ENCODE assay signal across 15 mouse cellular contexts in the genomic region with DNA sequence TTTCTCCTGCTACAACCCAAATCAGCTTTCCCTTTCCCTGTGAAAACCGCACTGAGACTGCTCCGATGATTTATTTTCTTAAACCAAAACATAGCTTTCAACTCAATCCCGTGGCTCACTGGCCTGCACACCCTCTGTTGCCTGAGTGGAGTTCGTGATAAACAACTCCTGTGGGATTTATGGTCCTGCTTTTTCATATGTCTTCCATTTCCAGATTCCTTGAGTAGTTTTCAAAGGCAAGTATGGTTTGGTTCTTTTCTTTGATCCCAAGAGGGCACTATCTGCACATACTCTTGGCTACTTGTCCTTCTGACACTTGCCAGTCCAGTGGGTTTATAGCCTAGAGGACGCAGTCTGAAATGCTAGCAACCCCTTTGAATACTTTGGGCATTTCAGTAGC.
A peak's percentile ranks its signal among the peaks of the same experiment; 100 is the strongest.
DNase-seq lines count a peak whose midpoint lies in the region; ATAC-seq and TF ChIP-seq lines count a peak whose summit lies in the region.
"Had no signal": no experiment of that assay in that cellular context is flagged by ENCODE, and none has a peak within 500 bp of the region (broad histone marks: within the 10 kb centered on the region; RNA-seq: fewer than 3 reads in every experiment).

No protein-coding gene starts in this region.

- H3K9ac ChIP-seq in intestine, embryonic 14.5 days (ENCODE audit: low read length), result no peak overlapping the region
- H3K9ac ChIP-seq in intestine, embryonic 15.5 days, result no peak overlapping the region
- H3K9ac ChIP-seq in stomach, postnatal 0 days (ENCODE audit: low read length), result no peak overlapping the region
- no peak overlapping the region for H3K9ac ChIP-seq in forebrain, embryonic 14.5 days (ENCODE audit: low read length)
- H3K9ac ChIP-seq: forebrain, embryonic 12.5 days; liver, embryonic 15.5 days; midbrain, embryonic 13.5 days; neural tube, embryonic 13.5 days; stomach, embryonic 15.5 days had no signal

- no peak for DNase-seq in intestine, embryonic 14.5 days (ENCODE audit: low spot score)
- peak; percentile 6 for DNase-seq in lung, postnatal 10 days
- DNase-seq in lung, adult 18-20 months, result no peak
- peak; percentile 6 for DNase-seq in fibroblast of lung, adult 2 months (ENCODE audit: low read depth)
- no peak for DNase-seq in stomach, postnatal 0 days (ENCODE audit: low spot score)
- no peak for DNase-seq in forebrain, embryonic 14.5 days (ENCODE audit: low spot score)
- DNase-seq: gastrocnemius, postnatal 36 days; heart, postnatal 10 days had no signal

- H3K4me2 ChIP-seq in intestine, embryonic 14.5 days (ENCODE audit: low read length), result 0 out of 2 replicates have a peak overlapping the region, but pooled peaks have one; percentile 4
- no peak overlapping the region for H3K4me2 ChIP-seq in intestine, embryonic 15.5 days (replicated peaks)
- H3K4me2 ChIP-seq in stomach, postnatal 0 days (replicated peaks; ENCODE audit: low read depth), result no peak overlapping the region
- no peak overlapping the region for H3K4me2 ChIP-seq in forebrain, embryonic 14.5 days (ENCODE audit: low read length)
- H3K4me2 ChIP-seq: forebrain, embryonic 12.5 days; liver, embryonic 15.5 days; midbrain, embryonic 13.5 days; neural tube, embryonic 13.5 days; stomach, embryonic 15.5 days had no signal

- ATAC-seq in intestine, embryonic 14.5 days (replicated peaks; ENCODE audit: low FRiP score, low TSS enrichment, low read depth), result no peak
- no peak for ATAC-seq in intestine, embryonic 15.5 days
- ATAC-seq in stomach, postnatal 0 days (ENCODE audit: low FRiP score, low TSS enrichment), result no peak
- no peak for ATAC-seq in forebrain, embryonic 14.5 days
- ATAC-seq: midbrain, embryonic 13.5 days; Patski had no signal

- no peak for TF ChIP-seq EP300 in stomach, postnatal 0 days (optimal IDR thresholded peaks at IDR 0.05)

- no peaks in the 10 kb centered on the region for H3K36me3 ChIP-seq in intestine, embryonic 14.5 days (ENCODE audit: control insufficient read depth, insufficient read depth, low read length)
- H3K36me3 ChIP-seq in intestine, embryonic 15.5 days, result no peaks in the 10 kb centered on the region
- H3K36me3 ChIP-seq in stomach, postnatal 0 days (ENCODE audit: control insufficient read depth, insufficient read depth, low read length), result no peaks in the 10 kb centered on the region
- H3K36me3 ChIP-seq in forebrain, embryonic 14.5 days (ENCODE audit: control insufficient read depth, insufficient read depth, low read length), result no peaks in the 10 kb centered on the region
- H3K36me3 ChIP-seq: forebrain, embryonic 12.5 days; liver, embryonic 15.5 days; midbrain, embryonic 13.5 days; neural tube, embryonic 13.5 days; stomach, embryonic 15.5 days had no signal

- no peaks in the 10 kb centered on the region for H3K9me3 ChIP-seq in intestine, embryonic 14.5 days (ENCODE audit: control insufficient read depth, low read length)
- no peaks in the 10 kb centered on the region for H3K9me3 ChIP-seq in intestine, embryonic 15.5 days
- no peaks in the 10 kb centered on the region for H3K9me3 ChIP-seq in stomach, postnatal 0 days (ENCODE audit: control insufficient read depth, low read length)
- no peaks in the 10 kb centered on the region for H3K9me3 ChIP-seq in forebrain, embryonic 14.5 days (replicated peaks; ENCODE audit: control insufficient read depth, low read length)
- H3K9me3 ChIP-seq: forebrain, embryonic 12.5 days; liver, embryonic 15.5 days; midbrain, embryonic 13.5 days; neural tube, embryonic 13.5 days; stomach, embryonic 15.5 days had no signal

- H3K27me3 ChIP-seq in intestine, embryonic 14.5 days (replicated peaks; ENCODE audit: control insufficient read depth, insufficient read depth, low read length), result no peaks in the 10 kb centered on the region
- H3K27me3 ChIP-seq in intestine, embryonic 15.5 days (replicated peaks), result no peaks in the 10 kb centered on the region
- no peaks in the 10 kb centered on the region for H3K27me3 ChIP-seq in stomach, postnatal 0 days (ENCODE audit: control insufficient read depth, insufficient read depth, low read length)
- no peaks in the 10 kb centered on the region for H3K27me3 ChIP-seq in forebrain, embryonic 14.5 days (replicated peaks; ENCODE audit: control insufficient read depth, insufficient read depth, low read length)
- H3K27me3 ChIP-seq: forebrain, embryonic 12.5 days; liver, embryonic 15.5 days; midbrain, embryonic 13.5 days; neural tube, embryonic 13.5 days; Patski; stomach, embryonic 15.5 days had no signal

- H3K27ac ChIP-seq in intestine, embryonic 14.5 days (ENCODE audit: low read depth), result no peak overlapping the region
- no peak overlapping the region for H3K27ac ChIP-seq in intestine, embryonic 15.5 days
- H3K27ac ChIP-seq in stomach, postnatal 0 days (replicated peaks), result no peak overlapping the region
- no peak overlapping the region for H3K27ac ChIP-seq in forebrain, embryonic 14.5 days (ENCODE audit: low read depth, low read length)
- H3K27ac ChIP-seq: forebrain, embryonic 12.5 days; liver, embryonic 15.5 days; midbrain, embryonic 13.5 days; neural tube, embryonic 13.5 days; stomach, embryonic 15.5 days had no signal

- peak; percentile 49; the same call in 1 of the 2 replicates for TF ChIP-seq CTCF in stomach, postnatal 0 days (IDR thresholded peaks at IDR 0.05; ENCODE audit: low read depth)

- 24% methylated on average over 5 of the region's 5 CpGs for WGBS in intestine, embryonic 14.5 days
- 31% methylated on average over 5 of the region's 5 CpGs for WGBS in intestine, embryonic 15.5 days
- WGBS in stomach, postnatal 0 days, result 46% methylated on average over 5 of the region's 5 CpGs
- WGBS in forebrain, embryonic 14.5 days, result 86% methylated on average over 5 of the region's 5 CpGs

- H3K4me3 ChIP-seq in intestine, embryonic 14.5 days (ENCODE audit: low read depth, low read length), result no peak overlapping the region
- H3K4me3 ChIP-seq in intestine, embryonic 15.5 days (replicated peaks), result no peak overlapping the region
- H3K4me3 ChIP-seq in stomach, postnatal 0 days (ENCODE audit: low read depth, low read length), result no peak overlapping the region
- no peak overlapping the region for H3K4me3 ChIP-seq in forebrain, embryonic 14.5 days (ENCODE audit: low read depth, low read length)
- H3K4me3 ChIP-seq: forebrain, embryonic 12.5 days; liver, embryonic 15.5 days; midbrain, embryonic 13.5 days; neural tube, embryonic 13.5 days; stomach, embryonic 15.5 days had no signal

- no peaks in the 10 kb centered on the region for H3K4me1 ChIP-seq in intestine, embryonic 14.5 days (replicated peaks; ENCODE audit: control insufficient read depth, insufficient read depth, low read length)
- no peaks in the 10 kb centered on the region for H3K4me1 ChIP-seq in intestine, embryonic 15.5 days (replicated peaks)
- H3K4me1 ChIP-seq in stomach, postnatal 0 days (replicated peaks; ENCODE audit: control insufficient read depth, insufficient read depth), result no peaks in the 10 kb centered on the region
- H3K4me1 ChIP-seq in forebrain, embryonic 14.5 days (ENCODE audit: control insufficient read depth, insufficient read depth, low read length), result no peaks in the 10 kb centered on the region
- H3K4me1 ChIP-seq: forebrain, embryonic 12.5 days; liver, embryonic 15.5 days; midbrain, embryonic 13.5 days; stomach, embryonic 15.5 days had no signal

Comparison
In these comparisons a context has a peak if more than half of its experiments do, and no peak if none do; other contexts are left out.
1. DNase-seq: peak in lung, postnatal 10 days (single experiment) and fibroblast of lung, adult 2 months (single experiment); none in intestine, embryonic 14.5 days (single experiment), lung, adult 18-20 months (0 of 2), stomach, postnatal 0 days (single experiment) and forebrain, embryonic 14.5 days (single experiment).